Mouse (Mus musculus) thymus, postnatal 25 days (tissue): ENCODE data around the gene Nr1d1.
"Not testable (repeated sequence)": the region's sequence is repeated elsewhere in the genome, so short reads cannot be mapped to it uniquely, and the experiment has no call there.

Source experiments
- DNase-seq: peaks from one replicate; pipeline ENCODE4 v3.0.0; 2022

The Nr1d1 gene

GRCm38 (mm10) chr11:98750351-98751201 is 24.6 kb downstream of the Nr1d1 start:
- no peak for DNase-seq

GRCm38 (mm10) chr11:98749716-98750115 is 25.4 kb downstream of the Nr1d1 start:
- no peak for DNase-seq

GRCm38 (mm10) chr11:98748506-98749416 is 26.4 kb downstream of the Nr1d1 start:
- DNase-seq, result no peak

GRCm38 (mm10) chr11:98747804-98748505 is 27.2 kb downstream of the Nr1d1 start:
- DNase-seq, result peak; percentile 41

GRCm38 (mm10) chr11:98746855-98747693 is 28.1 kb downstream of the Nr1d1 start:
- peak; percentile 80 for DNase-seq

- DNase-seq, result no peak
Observed at GRCm38 (mm10) chr11:98745932-98746853, 28.9 kb downstream of the Nr1d1 start.

GRCm38 (mm10) chr11:98744456-98745019 is 30.6 kb downstream of the Nr1d1 start:
- DNase-seq, result no peak

- no peak for DNase-seq
Observed at GRCm38 (mm10) chr11:98743655-98744345, 31.3 kb downstream of the Nr1d1 start.

- DNase-seq, result no peak
Observed at GRCm38 (mm10) chr11:98742397-98743291, 32.5 kb downstream of the Nr1d1 start.

GRCm38 (mm10) chr11:98741622-98742396 is 33.3 kb downstream of the Nr1d1 start:
- peak; percentile 81 for DNase-seq

GRCm38 (mm10) chr11:98741051-98741620 is 34.0 kb downstream of the Nr1d1 start:
- DNase-seq, result no peak

GRCm38 (mm10) chr11:98740393-98741050 is 34.6 kb downstream of the Nr1d1 start, which contains the start of gene Thra:
Gene Thra (plus strand): TSS chr11:98740638.
- peak; percentile 38 for DNase-seq

- no peak for DNase-seq
Observed at GRCm38 (mm10) chr11:98740026-98740392, 35.1 kb downstream of the Nr1d1 start.

- DNase-seq, result no peak
Observed at GRCm38 (mm10) chr11:98738925-98739324, 36.2 kb downstream of the Nr1d1 start.

- no peak for DNase-seq
Observed at GRCm38 (mm10) chr11:98738428-98738911, 36.7 kb downstream of the Nr1d1 start.

GRCm38 (mm10) chr11:98737220-98737619 is 37.9 kb downstream of the Nr1d1 start:
- DNase-seq, result not testable (repeated sequence)

GRCm38 (mm10) chr11:98736176-98736575 is 39.0 kb downstream of the Nr1d1 start:
- no peak for DNase-seq
